Mouse (Mus musculus): ENCODE results near the gene Ugt1a5. TPM values are rescaled to one million over a fixed set of nuclear protein-coding genes. Genes with fewer than 3 reads are reported as not detected.
A peak's percentile ranks its signal among the peaks of the same experiment; 100 is the strongest.
"Not testable (repeated sequence)": the region's sequence is repeated elsewhere in the genome, so short reads cannot be mapped to it uniquely, and the experiment has no call there.

The Ugt1a5 gene
- polyA plus RNA-seq, 1 experiment from 2014 or later: not detected

DNA sequence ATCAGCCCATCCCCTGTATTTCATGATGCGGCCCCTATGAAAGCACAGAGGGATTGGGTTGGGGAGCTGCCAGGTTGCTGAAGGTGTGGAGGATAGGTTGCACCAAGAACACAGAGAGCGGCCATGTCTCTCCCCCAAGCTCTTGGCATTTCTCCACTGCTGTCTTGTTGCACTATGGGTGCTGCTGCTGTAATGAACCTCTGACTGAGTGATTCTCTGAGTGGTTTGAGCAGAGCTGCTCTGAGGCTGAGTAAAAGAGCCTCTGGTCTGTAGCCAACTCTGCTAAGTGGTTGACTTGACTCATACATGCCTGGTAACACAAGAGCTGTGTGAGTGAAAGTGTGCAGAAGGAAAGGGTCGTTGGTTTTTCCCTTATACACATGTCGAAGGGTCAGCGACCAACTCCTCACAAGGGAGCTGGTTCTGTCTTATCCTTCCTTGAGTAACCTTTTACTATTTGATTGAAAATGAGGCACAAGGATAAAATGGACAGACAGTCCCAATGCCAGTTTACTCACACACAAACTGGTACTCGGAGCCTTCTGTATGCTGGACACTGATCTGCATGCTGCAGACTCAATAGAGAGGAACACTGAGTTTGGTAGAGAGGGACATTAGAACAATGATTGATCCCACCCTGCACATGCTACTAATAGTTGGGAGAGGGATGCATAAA is 30.4 kb upstream of the Ugt1a5 start:
- WGBS: 90% methylated on average over 5 of the region's 6 CpGs
- H3K9ac ChIP-seq (ENCODE audit: low read length); ATAC-seq (replicated peaks; ENCODE audit: low FRiP score); H3K36me3 ChIP-seq (ENCODE audit: control insufficient read depth, insufficient read depth, low read length); H3K27me3 ChIP-seq (ENCODE audit: control insufficient read depth, insufficient read depth, low read length); H3K4me3 ChIP-seq (ENCODE audit: low read depth, low read length); H3K4me1 ChIP-seq (replicated peaks; ENCODE audit: control insufficient read depth, insufficient read depth, low read length); H3K27ac ChIP-seq (ENCODE audit: low read depth, low read length); H3K4me2 ChIP-seq (ENCODE audit: low read depth, low read length, severe bottlenecking); DNase-seq (ENCODE audit: low spot score); H3K9me3 ChIP-seq (ENCODE audit: control insufficient read depth, low read length): not testable (repeated sequence)

DNA sequence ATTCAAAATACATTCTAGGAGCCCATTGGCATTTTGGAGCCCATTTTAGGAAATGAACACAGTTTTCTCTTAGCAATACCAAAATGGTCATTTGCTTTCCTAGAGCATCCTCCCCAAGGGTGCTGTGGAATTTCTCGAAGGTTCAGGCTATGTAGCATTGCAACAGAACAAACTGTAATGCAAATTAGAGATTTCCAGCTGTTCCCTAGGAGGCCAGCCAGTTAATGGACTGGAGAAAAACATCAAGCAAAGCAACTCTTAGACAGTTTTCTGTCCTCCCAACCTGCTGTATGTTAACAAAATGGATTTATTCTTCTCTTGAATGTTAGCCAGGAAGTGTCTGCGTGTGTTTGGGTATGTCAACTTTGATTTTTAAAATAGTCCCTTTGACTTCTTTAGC is 29.2 kb upstream of the Ugt1a5 start:
- ATAC-seq (replicated peaks; ENCODE audit: low FRiP score) (no peak), DNase-seq (ENCODE audit: low spot score) (no peak)
- no peak overlapping the region for H3K27ac ChIP-seq (ENCODE audit: low read depth, low read length)
- no peaks in the 10 kb centered on the region for H3K36me3 ChIP-seq (ENCODE audit: control insufficient read depth, insufficient read depth, low read length)
- no peaks in the 10 kb centered on the region for H3K4me1 ChIP-seq (replicated peaks; ENCODE audit: control insufficient read depth, insufficient read depth, low read length)
- no peak overlapping the region for H3K9ac ChIP-seq (ENCODE audit: low read length)
- no peak overlapping the region for H3K4me2 ChIP-seq (ENCODE audit: low read depth, low read length, severe bottlenecking)
- WGBS: 77% methylated on average over 2 of the region's 2 CpGs
- no peaks in the 10 kb centered on the region for H3K9me3 ChIP-seq (ENCODE audit: control insufficient read depth, low read length)
- no peaks in the 10 kb centered on the region for H3K27me3 ChIP-seq (ENCODE audit: control insufficient read depth, insufficient read depth, low read length)
- no peak overlapping the region for H3K4me3 ChIP-seq (ENCODE audit: low read depth, low read length)

DNA sequence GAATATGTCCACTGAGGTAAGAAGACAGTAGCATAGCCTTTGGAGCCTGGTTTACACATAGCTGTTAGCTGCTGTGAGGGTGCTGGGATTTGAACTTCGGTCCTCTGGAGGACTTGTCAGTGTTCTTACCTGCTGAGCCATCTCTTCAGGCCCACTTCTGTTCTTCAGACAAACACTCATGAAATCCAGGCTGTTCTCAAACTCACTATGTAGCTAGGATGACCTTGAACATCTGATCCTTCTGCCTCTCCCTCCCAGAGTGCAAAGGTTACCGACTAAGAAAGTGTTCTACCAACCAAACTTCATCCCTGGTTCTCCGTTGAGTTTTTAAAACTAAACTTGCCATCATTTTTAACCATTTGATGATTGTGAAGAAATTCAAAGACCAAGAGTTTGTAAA is 28.5 kb upstream of the Ugt1a5 start:
- Histone ChIP-seq H3K4me3 (ENCODE audit: low read depth, low read length) (no peak overlapping the region), H3K36me3 (ENCODE audit: control insufficient read depth, insufficient read depth, low read length) (no peaks in the 10 kb centered on the region), H3K4me2 (ENCODE audit: low read depth, low read length, severe bottlenecking) (no peak overlapping the region), H3K27me3 (ENCODE audit: control insufficient read depth, insufficient read depth, low read length) (no peaks in the 10 kb centered on the region), H3K4me1 (replicated peaks; ENCODE audit: control insufficient read depth, insufficient read depth, low read length) (no peaks in the 10 kb centered on the region), H3K9ac (ENCODE audit: low read length) (no peak overlapping the region), H3K9me3 (ENCODE audit: control insufficient read depth, low read length) (no peaks in the 10 kb centered on the region), H3K27ac (ENCODE audit: low read depth, low read length) (no peak overlapping the region)
- DNase-seq (ENCODE audit: low spot score) (no peak), ATAC-seq (replicated peaks; ENCODE audit: low FRiP score) (no peak)
- WGBS: 86% methylated on average over 3 of the region's 3 CpGs

DNA sequence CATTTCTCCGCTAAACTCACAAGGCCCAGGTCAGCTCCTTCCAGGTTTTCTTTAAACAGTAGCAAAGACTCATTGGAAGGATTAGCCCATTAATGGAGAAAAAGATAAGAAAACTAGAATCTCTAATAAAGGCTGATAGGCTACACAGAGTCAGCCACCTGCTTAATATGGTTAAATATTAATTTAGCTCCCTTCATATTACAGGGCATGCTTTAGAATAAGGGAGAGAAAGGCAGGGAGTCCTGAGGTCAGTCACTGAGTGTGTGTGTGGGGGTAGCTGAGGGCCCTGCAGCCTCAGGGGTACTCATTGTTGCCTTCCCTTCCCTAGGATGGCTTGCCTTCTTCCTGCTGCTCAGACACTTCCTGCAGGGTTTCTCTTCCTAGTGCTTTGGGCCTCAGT is 27.7 kb upstream of the Ugt1a5 start:
- no peak for DNase-seq (ENCODE audit: low spot score)
- H3K9ac ChIP-seq (ENCODE audit: low read length): no peak overlapping the region
- H3K4me2 ChIP-seq (ENCODE audit: low read depth, low read length, severe bottlenecking): no peak overlapping the region
- no peak for ATAC-seq (replicated peaks; ENCODE audit: low FRiP score)
- H3K36me3 ChIP-seq (ENCODE audit: control insufficient read depth, insufficient read depth, low read length): no peaks in the 10 kb centered on the region
- H3K4me3 ChIP-seq (ENCODE audit: low read depth, low read length): no peak overlapping the region
- WGBS: 88% methylated on average over 1 of the region's 1 CpGs
- no peaks in the 10 kb centered on the region for H3K27me3 ChIP-seq (ENCODE audit: control insufficient read depth, insufficient read depth, low read length)
- H3K4me1 ChIP-seq (replicated peaks; ENCODE audit: control insufficient read depth, insufficient read depth, low read length): no peaks in the 10 kb centered on the region
- H3K9me3 ChIP-seq (ENCODE audit: control insufficient read depth, low read length): no peaks in the 10 kb centered on the region
- H3K27ac ChIP-seq (ENCODE audit: low read depth, low read length): no peak overlapping the region

DNA sequence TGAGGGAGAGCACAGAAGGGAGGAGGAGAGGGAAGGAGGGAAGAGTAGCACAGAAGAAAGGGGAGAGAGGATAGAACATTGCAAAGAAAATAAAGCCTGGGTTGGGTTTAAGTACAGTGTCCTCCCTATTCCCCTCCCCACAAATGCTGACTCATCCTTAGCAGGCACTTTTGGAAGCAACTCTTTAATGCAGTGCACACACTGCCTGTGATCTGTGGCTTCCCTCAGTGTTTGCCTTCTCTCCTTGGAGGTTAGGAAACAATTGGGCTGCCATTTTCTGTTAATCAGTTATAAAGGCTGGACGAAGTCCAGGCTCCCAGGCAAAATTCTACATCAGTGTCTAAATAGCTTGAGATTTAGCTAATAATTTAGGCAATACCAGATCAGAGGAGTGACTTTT is 25.3 kb upstream of the Ugt1a5 start:
- not testable (repeated sequence) for H3K4me3 ChIP-seq (ENCODE audit: low read depth, low read length); DNase-seq (ENCODE audit: low spot score); H3K27ac ChIP-seq (ENCODE audit: low read depth, low read length); ATAC-seq (replicated peaks; ENCODE audit: low FRiP score); H3K27me3 ChIP-seq (ENCODE audit: control insufficient read depth, insufficient read depth, low read length); H3K4me1 ChIP-seq (replicated peaks; ENCODE audit: control insufficient read depth, insufficient read depth, low read length); H3K4me2 ChIP-seq (ENCODE audit: low read depth, low read length, severe bottlenecking); H3K36me3 ChIP-seq (ENCODE audit: control insufficient read depth, insufficient read depth, low read length); H3K9me3 ChIP-seq (ENCODE audit: control insufficient read depth, low read length); H3K9ac ChIP-seq (ENCODE audit: low read length)
- 70% methylated on average over 1 of the region's 1 CpGs for WGBS

DNA sequence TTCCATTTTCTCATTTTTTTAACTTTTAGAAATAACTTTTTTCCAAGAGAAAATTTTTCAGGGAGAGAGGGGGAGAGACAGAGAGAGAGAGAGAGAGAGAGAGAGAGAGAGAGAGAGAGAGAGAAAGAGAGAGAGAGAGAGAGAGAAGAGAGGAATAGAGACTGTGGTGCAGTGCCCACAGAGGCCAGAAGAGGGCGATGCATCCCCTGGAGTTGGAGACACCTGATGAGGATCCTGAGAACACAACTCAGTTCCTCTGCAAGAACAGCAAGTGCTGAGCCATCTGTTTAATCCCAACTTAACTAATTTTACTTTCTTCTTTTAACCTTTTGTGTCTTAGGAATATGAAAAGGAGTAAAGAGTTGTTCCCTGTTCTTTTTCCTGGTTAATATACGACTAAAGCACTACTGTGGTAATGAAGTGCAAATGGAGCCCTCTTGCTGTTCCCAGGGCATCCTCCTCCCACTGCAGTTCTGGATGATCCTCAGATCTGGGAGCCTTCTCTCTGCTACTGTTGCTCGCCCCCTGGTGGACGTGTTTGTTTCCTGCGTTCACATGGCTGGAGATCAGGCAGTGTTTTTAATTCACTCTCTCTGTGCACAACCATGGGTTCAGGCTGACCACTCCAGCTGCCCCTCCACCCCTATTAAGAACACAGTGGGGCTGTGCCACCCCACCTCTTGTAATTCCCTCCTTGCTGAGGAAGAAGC is 21.7 kb upstream of the Ugt1a5 start:
- H3K4me2 ChIP-seq (ENCODE audit: low read depth, low read length, severe bottlenecking); H3K27ac ChIP-seq (ENCODE audit: low read depth, low read length); H3K4me1 ChIP-seq (replicated peaks; ENCODE audit: control insufficient read depth, insufficient read depth, low read length); H3K27me3 ChIP-seq (ENCODE audit: control insufficient read depth, insufficient read depth, low read length); H3K9ac ChIP-seq (ENCODE audit: low read length); H3K9me3 ChIP-seq (ENCODE audit: control insufficient read depth, low read length); H3K36me3 ChIP-seq (ENCODE audit: control insufficient read depth, insufficient read depth, low read length); ATAC-seq (replicated peaks; ENCODE audit: low FRiP score); H3K4me3 ChIP-seq (ENCODE audit: low read depth, low read length): not testable (repeated sequence)
- DNase-seq (ENCODE audit: low spot score): peak; percentile 55
- WGBS: 7% methylated on average over 5 of the region's 5 CpGs

DNA sequence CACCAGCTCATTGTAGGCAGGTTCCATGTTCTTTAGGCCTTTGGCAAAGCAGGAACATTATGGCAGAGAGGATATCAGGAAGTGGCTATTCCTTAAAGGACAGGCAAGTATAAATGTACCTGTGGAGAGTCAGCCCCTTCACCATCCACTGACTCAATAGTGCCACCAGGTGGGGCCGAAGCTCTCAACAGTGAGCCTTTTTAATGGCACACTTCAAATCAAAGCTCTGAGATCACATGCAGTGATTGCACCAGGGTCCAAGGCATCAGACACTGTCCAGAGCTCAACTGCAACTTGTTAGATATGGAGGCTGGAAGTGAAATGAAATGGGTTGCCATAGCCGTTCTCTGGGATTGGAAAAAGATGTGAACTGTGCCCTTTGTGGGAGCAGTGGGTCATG is 20.5 kb upstream of the Ugt1a5 start:
- DNase-seq (ENCODE audit: low spot score); H3K36me3 ChIP-seq (ENCODE audit: control insufficient read depth, insufficient read depth, low read length); H3K4me3 ChIP-seq (ENCODE audit: low read depth, low read length); ATAC-seq (replicated peaks; ENCODE audit: low FRiP score); H3K27ac ChIP-seq (ENCODE audit: low read depth, low read length); H3K27me3 ChIP-seq (ENCODE audit: control insufficient read depth, insufficient read depth, low read length); H3K4me1 ChIP-seq (replicated peaks; ENCODE audit: control insufficient read depth, insufficient read depth, low read length); H3K9me3 ChIP-seq (ENCODE audit: control insufficient read depth, low read length); H3K4me2 ChIP-seq (ENCODE audit: low read depth, low read length, severe bottlenecking); H3K9ac ChIP-seq (ENCODE audit: low read length): not testable (repeated sequence)
- 75% methylated on average over 2 of the region's 2 CpGs for WGBS

DNA sequence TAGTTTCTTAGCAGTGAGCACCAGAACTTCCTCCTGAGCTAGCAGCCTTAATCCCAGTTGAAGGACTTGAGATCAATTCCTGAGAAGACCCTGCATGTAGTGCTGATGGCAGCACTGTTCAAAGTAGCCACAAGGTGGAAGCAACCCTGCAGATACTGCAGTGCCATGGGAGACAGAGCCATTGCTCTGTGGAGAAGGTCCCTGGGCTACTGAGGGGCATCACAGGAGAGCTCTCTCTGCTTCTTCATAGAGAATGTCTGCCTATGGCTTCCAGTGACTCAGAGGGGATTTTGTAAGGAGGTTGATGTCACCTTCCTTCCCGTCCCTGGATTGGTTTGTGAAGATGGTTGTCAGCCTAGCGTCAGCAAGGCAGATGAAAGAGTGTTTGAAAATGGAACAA is 15.7 kb upstream of the Ugt1a5 start:
- not testable (repeated sequence) for H3K4me3 ChIP-seq (ENCODE audit: low read depth, low read length); H3K4me2 ChIP-seq (ENCODE audit: low read depth, low read length, severe bottlenecking); H3K4me1 ChIP-seq (replicated peaks; ENCODE audit: control insufficient read depth, insufficient read depth, low read length); H3K36me3 ChIP-seq (ENCODE audit: control insufficient read depth, insufficient read depth, low read length); DNase-seq (ENCODE audit: low spot score); H3K27ac ChIP-seq (ENCODE audit: low read depth, low read length); ATAC-seq (replicated peaks; ENCODE audit: low FRiP score); H3K9ac ChIP-seq (ENCODE audit: low read length); H3K27me3 ChIP-seq (ENCODE audit: control insufficient read depth, insufficient read depth, low read length); H3K9me3 ChIP-seq (ENCODE audit: control insufficient read depth, low read length)
- 82% methylated on average over 2 of the region's 2 CpGs for WGBS

DNA sequence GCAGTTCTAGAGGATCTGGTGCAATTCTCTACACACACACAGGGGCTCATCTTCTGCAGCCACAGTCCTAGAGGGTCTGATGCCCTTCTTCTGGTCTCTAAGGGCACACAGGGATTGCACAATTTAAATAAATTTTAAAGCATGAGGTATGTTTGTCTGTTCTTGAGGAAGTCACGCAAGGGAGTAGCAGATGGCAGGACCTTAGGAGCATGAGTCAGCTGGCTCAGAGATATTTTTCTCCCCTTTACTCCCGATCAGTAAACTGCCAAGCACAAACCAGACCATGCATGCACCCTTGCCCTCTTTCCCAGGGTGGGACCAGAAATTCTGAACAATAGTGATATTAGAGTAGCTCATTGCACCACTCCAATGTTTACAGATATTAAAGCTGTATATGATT is 7.4 kb upstream of the Ugt1a5 start:
- H3K4me3 ChIP-seq (ENCODE audit: low read depth, low read length): no peak overlapping the region
- H3K36me3 ChIP-seq (ENCODE audit: control insufficient read depth, insufficient read depth, low read length): no peaks in the 10 kb centered on the region
- ATAC-seq (replicated peaks; ENCODE audit: low FRiP score) (no peak), DNase-seq (ENCODE audit: low spot score) (no peak)
- no peak overlapping the region for H3K27ac ChIP-seq (ENCODE audit: low read depth, low read length)
- H3K9ac ChIP-seq (ENCODE audit: low read length): no peak overlapping the region
- no peak overlapping the region for H3K4me2 ChIP-seq (ENCODE audit: low read depth, low read length, severe bottlenecking)
- H3K27me3 ChIP-seq (ENCODE audit: control insufficient read depth, insufficient read depth, low read length): no peaks in the 10 kb centered on the region
- no peaks in the 10 kb centered on the region for H3K9me3 ChIP-seq (ENCODE audit: control insufficient read depth, low read length)
- no peaks in the 10 kb centered on the region for H3K4me1 ChIP-seq (replicated peaks; ENCODE audit: control insufficient read depth, insufficient read depth, low read length)
- 86% methylated on average over 2 of the region's 2 CpGs for WGBS

Data from forebrain, embryonic 11.5 days (tissue).